Mouse (Mus musculus) stomach, embryonic 16.5 days (tissue): ENCODE data around the gene Plxna4. TPM values are rescaled to one million over a fixed set of nuclear protein-coding genes. Genes with fewer than 3 reads are reported as not detected.

Source experiments
- ATAC-seq: fragments of 200-750 bp; cut with Nextera tagmentation; 2 replicates; pipeline ENCODE4 v1.8.0; 2017; ENCODE audit warnings: moderate number of reproducible peaks, moderate TSS enrichment; ENCODE audit not compliant: insufficient read depth, low FRiP score
- H3K27ac ChIP-seq: fragments of 300-500 bp; sonication (generic); 2 replicates; pipeline ENCODE4 v1.5.1; 2014; ENCODE audit warnings: low read length
- H3K27me3 ChIP-seq: fragments of 300-500 bp; sonication (generic); 2 replicates; pipeline ENCODE4 v1.6.1; 2014; ENCODE audit warnings: low read length, control low read depth, mixed read lengths; ENCODE audit not compliant: control insufficient read depth, insufficient read depth
- H3K36me3 ChIP-seq: fragments of 300-500 bp; sonication (generic); 2 replicates; pipeline ENCODE4 v1.6.1; 2014; ENCODE audit warnings: low read length; ENCODE audit not compliant: control insufficient read depth, insufficient read depth
- H3K4me1 ChIP-seq: fragments of 300-500 bp; sonication (generic); 2 replicates; pipeline ENCODE4 v1.6.1; 2014; ENCODE audit warnings: low read length, control low read depth, mixed read lengths; ENCODE audit not compliant: control insufficient read depth, insufficient read depth
- H3K4me2 ChIP-seq: fragments of 300-500 bp; sonication (generic); 2 replicates; pipeline ENCODE4 v1.6.1; 2014; ENCODE audit warnings: low read depth, low read length, mixed read lengths
- H3K4me3 ChIP-seq: fragments of 300-500 bp; sonication (generic); replicated peaks from 2 replicates; pipeline ENCODE4 v1.5.1; 2014; ENCODE audit warnings: mild to moderate bottlenecking, low read length
- H3K9ac ChIP-seq: fragments of 300-500 bp; sonication (generic); 2 replicates; pipeline ENCODE4 v1.6.1; 2014; ENCODE audit warnings: low read length
- H3K9me3 ChIP-seq: fragments of 300-500 bp; sonication (generic); replicated peaks from 2 replicates; pipeline ENCODE4 v1.6.1; 2016; ENCODE audit warnings: low read length, control low read depth; ENCODE audit not compliant: control insufficient read depth
- WGBS: fragments of 180-500 bp; shearing (Covaris S2); extraction: QIAGEN DNeasy Blood & Tissue Kit; methylation state at CpG from one replicate; pipeline ENCODE4 v1.1.7; 2014; 5-methylcytosine and 5-hydroxymethylcytosine counted together
- polyA plus RNA-seq: library from polyadenylated mRNA; unstranded; fragments of >200 nt; fragmentation: Nextera tagmentation; extraction: Ambion mirVana; gene quantifications from 2 replicates; pipeline ENCODE4 v1.2.1, GENCODE M21; 2015

Plxna4 gene
- polyA plus RNA-seq, 1 experiment from 2014 or later: 1.9 TPM

DNA sequence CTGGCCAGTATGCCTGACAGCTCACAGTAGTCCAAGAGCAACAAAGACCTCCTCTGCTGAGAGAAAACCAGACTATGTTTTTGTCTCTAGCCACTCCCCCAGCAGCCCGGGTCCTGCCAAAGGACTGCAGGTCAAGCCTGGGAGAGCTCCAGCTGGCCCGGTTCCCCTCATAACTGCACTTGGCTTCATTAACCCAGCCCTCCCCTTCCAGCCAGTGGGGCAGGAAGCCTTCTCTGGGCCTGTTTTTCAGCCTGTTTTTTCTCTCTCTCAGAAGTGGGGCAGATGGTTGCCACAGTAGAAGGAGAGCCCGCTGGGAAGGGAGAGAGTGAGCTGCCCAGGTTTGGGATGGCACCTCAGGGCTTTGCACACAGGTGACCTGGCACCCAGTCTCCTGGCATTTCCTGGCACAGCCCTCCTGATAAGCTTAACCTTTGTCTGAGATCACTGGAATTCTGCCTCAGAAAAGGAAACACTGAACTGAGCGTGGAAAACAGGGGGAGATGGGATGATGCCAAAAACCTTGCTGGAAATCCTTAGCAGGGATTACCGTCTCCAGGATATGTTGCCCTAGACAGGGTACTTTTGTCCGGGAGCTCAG lies 190.8 kb downstream of the Plxna4 start:
- Histone ChIP-seq H3K27ac (no peak overlapping the region), H3K4me3 (no peak overlapping the region)
- peak; percentile 80 for ATAC-seq

GRCm38 (mm10) chr6:32395415-32395814 lies 192.6 kb downstream of the Plxna4 start:
- no peak for ATAC-seq
- H3K27ac ChIP-seq: no peak overlapping the region
- H3K4me3 ChIP-seq: no peak overlapping the region
- no peak overlapping the region for H3K9ac ChIP-seq
- H3K4me2 ChIP-seq: no peak overlapping the region
- peaks cover 6% of the 10 kb centered on the region; the same call in 1 of the 2 replicates for H3K4me1 ChIP-seq
- 88% methylated on average over 9 of the region's 9 CpGs for WGBS
- H3K36me3 ChIP-seq: no peaks in the 10 kb centered on the region
- no peaks in the 10 kb centered on the region for H3K27me3 ChIP-seq
- no peaks in the 10 kb centered on the region for H3K9me3 ChIP-seq

More for the DNA sequence above, 190.8 kb downstream of the Plxna4 start:
- Histone ChIP-seq H3K4me1 (peaks cover 6% of the 10 kb centered on the region; the same call in 1 of the 2 replicates), H3K27me3 (no peaks in the 10 kb centered on the region), H3K4me2 (no peak overlapping the region), H3K9ac (no peak overlapping the region), H3K36me3 (no peaks in the 10 kb centered on the region), H3K9me3 (no peaks in the 10 kb centered on the region)
- WGBS: 40% methylated on average over 6 of the region's 6 CpGs

GRCm38 (mm10) chr6:32392262-32392661 lies 195.7 kb downstream of the Plxna4 start:
- no peak overlapping the region for H3K4me3 ChIP-seq
- no peak overlapping the region for H3K9ac ChIP-seq
- H3K36me3 ChIP-seq: no peaks in the 10 kb centered on the region
- H3K4me2 ChIP-seq: no peak overlapping the region
- H3K4me1 ChIP-seq: peaks cover 1% of the 10 kb centered on the region; the same call in 1 of the 2 replicates
- H3K27ac ChIP-seq: no peak overlapping the region
- 61% methylated on average over 2 of the region's 2 CpGs for WGBS
- ATAC-seq: no peak
- no peaks in the 10 kb centered on the region for H3K27me3 ChIP-seq
- H3K9me3 ChIP-seq: no peaks in the 10 kb centered on the region

DNA sequence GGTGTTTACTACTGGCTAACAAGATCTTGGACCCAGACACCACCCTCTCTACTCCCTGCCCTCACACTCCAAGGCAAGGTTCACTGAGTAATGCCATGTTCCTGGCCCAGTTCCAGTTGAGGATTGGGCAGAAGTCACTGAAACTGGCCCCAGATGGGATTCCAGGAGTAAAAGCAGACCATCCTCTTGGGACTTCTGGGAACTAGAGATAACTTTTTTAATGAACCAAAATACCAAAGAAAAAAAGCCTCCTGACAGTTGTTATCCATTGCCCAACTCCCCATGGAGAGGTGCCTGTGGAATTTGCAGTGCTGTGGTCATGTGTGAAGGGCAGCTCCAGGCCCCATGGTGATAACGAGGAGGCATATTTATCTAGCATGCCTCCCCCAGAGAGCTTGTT lies 199.7 kb downstream of the Plxna4 start:
- Histone ChIP-seq H3K27ac (no peak overlapping the region), H3K9ac (no peak overlapping the region), H3K9me3 (no peaks in the 10 kb centered on the region), H3K4me1 (no peaks in the 10 kb centered on the region), H3K4me2 (no peak overlapping the region), H3K4me3 (no peak overlapping the region), H3K36me3 (no peaks in the 10 kb centered on the region), H3K27me3 (no peaks in the 10 kb centered on the region)
- WGBS: 50% methylated on average over 1 of the region's 1 CpGs
- ATAC-seq: no peak

DNA sequence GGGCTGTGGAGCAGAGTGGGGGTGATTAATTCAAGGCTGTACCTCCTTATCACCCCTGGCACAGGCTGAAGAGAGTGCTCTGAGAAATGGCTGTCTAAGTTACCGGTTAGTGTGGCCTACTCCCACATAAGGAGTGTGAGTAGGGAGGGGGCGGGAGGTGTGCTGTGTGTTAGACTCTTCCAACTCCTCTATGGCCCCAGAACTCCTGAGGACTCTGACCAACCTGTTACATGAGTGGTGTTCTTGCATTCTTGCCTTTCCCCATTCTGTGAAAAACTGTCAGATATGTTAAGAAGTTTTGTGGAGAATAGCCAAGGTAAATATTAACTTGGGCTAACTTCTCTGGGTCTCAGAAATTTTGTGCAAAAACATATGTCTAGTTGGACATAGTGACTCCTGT lies 201.1 kb downstream of the Plxna4 start:
- H3K36me3 ChIP-seq: no peaks in the 10 kb centered on the region

GRCm38 (mm10) chr6:32384937-32385336 lies 203.1 kb downstream of the Plxna4 start:
- Histone ChIP-seq H3K36me3 (no peaks in the 10 kb centered on the region), H3K9me3 (no peaks in the 10 kb centered on the region), H3K4me3 (no peak overlapping the region), H3K27ac (no peak overlapping the region), H3K4me1 (no peaks in the 10 kb centered on the region), H3K4me2 (no peak overlapping the region), H3K27me3 (no peaks in the 10 kb centered on the region), H3K9ac (no peak overlapping the region)
- ATAC-seq: no peak
- WGBS: 68% methylated on average over 8 of the region's 8 CpGs

More for the DNA sequence above, 201.1 kb downstream of the Plxna4 start:
- ATAC-seq: no peak
- Histone ChIP-seq H3K9ac (no peak overlapping the region), H3K27me3 (no peaks in the 10 kb centered on the region), H3K4me3 (no peak overlapping the region), H3K4me2 (no peak overlapping the region), H3K27ac (no peak overlapping the region), H3K9me3 (no peaks in the 10 kb centered on the region), H3K4me1 (no peaks in the 10 kb centered on the region)
- WGBS: 72% methylated on average over 2 of the region's 2 CpGs

DNA sequence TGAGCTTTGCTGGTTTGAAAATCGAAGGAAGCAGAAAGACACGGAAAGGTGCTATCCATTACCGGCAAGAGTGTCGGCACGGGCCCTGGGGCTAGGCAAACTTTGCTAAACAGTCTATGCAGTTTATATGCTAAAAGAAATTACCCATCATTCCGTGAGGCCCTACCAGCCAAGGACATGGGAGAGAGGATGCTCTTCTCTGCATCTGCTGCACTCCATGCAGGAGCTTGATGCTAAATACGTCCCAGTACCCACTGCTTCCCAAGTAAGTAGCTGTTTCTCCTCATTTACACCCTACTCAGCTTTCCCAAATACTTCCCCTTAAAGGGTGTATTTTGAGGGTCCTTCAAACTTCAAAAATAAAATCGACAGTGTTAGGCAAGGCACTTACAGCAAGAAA lies 203.6 kb downstream of the Plxna4 start:
- WGBS: 86% methylated on average over 8 of the region's 8 CpGs
- ATAC-seq: no peak

DNA sequence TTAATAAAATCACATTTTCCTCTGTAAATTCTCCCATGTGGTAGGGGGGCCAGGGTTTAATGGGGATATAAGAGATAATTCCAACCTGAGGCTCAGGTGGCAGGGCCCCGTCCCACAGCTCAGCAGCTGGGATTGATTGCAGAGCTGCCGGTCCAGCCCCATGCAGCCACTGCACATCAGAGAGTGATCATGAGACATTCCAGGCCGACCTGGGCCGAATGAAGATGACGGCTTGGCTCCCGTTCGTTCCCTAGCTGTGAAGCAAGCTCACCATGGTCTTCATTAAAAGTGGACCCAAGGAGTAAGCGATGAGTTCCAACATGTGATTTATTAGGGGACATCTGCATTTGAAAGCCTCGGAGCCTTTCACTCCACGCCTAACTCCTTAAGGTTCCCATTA lies 206.5 kb downstream of the Plxna4 start:
- no peaks in the 10 kb centered on the region for H3K27me3 ChIP-seq
- no peaks in the 10 kb centered on the region for H3K4me1 ChIP-seq
- H3K9me3 ChIP-seq: no peaks in the 10 kb centered on the region
- no peak overlapping the region for H3K27ac ChIP-seq
- H3K4me2 ChIP-seq: no peak overlapping the region
- no peaks in the 10 kb centered on the region for H3K36me3 ChIP-seq
- 45% methylated on average over 10 of the region's 10 CpGs for WGBS
- H3K4me3 ChIP-seq: no peak overlapping the region
- no peak for ATAC-seq
- H3K9ac ChIP-seq: no peak overlapping the region

More for the DNA sequence above, 203.6 kb downstream of the Plxna4 start:
- Histone ChIP-seq H3K4me1 (no peaks in the 10 kb centered on the region), H3K4me3 (no peak overlapping the region), H3K27me3 (no peaks in the 10 kb centered on the region), H3K36me3 (no peaks in the 10 kb centered on the region), H3K9me3 (no peaks in the 10 kb centered on the region), H3K27ac (no peak overlapping the region), H3K9ac (no peak overlapping the region), H3K4me2 (no peak overlapping the region)

- H3K9me3 ChIP-seq: no peaks in the 10 kb centered on the region
- no peak overlapping the region for H3K9ac ChIP-seq
- no peak overlapping the region for H3K4me2 ChIP-seq
- H3K27me3 ChIP-seq: no peaks in the 10 kb centered on the region
- no peak for ATAC-seq
- 79% methylated on average over 8 of the region's 8 CpGs for WGBS
- H3K27ac ChIP-seq: no peak overlapping the region
- no peaks in the 10 kb centered on the region for H3K36me3 ChIP-seq
- H3K4me3 ChIP-seq: no peak overlapping the region
- no peaks in the 10 kb centered on the region for H3K4me1 ChIP-seq
Observed at GRCm38 (mm10) chr6:32377181-32377580, 210.8 kb downstream of the Plxna4 start.
